ENCODE assay signal across 14 mouse cellular contexts in the genomic region with DNA sequence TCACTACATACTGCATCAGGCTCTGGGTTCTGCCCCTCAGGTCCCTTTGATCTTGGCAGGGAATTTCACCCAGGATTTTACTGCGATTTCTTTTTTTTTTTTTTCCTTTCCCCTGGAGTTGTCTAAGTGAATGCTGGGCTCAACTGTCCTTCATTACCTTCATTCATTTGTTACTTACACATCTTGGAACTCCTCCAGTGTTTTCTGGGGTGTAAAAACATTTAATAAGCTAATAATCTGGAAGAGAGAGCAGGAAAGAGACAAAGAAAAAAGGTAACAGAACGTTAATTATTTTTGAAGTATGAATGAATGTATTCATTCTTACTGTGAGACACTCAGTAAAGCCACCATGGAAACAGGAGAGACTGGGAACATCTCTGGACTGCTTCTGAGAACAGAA.
"Had no signal": no experiment of that assay in that cellular context is flagged by ENCODE, and none has a peak within 500 bp of the region (broad histone marks: within the 10 kb centered on the region; RNA-seq: fewer than 3 reads in every experiment).

No protein-coding gene starts in this region.

- DNase-seq: cerebellum, postnatal 10 days; cerebellum, postnatal 14 days; cerebellum, postnatal 25 days; cerebellum, postnatal 36 days; embryo, embryonic 11 days; forebrain, postnatal 0 days; gastrocnemius, adult 2 months; gastrocnemius, postnatal 10 days; gastrocnemius, postnatal 14 days; gastrocnemius, postnatal 25 days; gastrocnemius, postnatal 36 days; heart, adult 11 months; heart, adult 18-20 months; heart, adult 2 months had no signal
